Mouse (Mus musculus) granulocyte monocyte progenitor cell, adult 5-6 weeks (primary cell): ENCODE data around the gene H2al2a. TPM values are rescaled to one million over a fixed set of nuclear protein-coding genes. Genes with fewer than 3 reads are reported as not detected.
A peak's percentile ranks its signal among the peaks of the same experiment; 100 is the strongest.

Experiments
- ATAC-seq: replicated peaks from 2 replicates; pipeline ENCODE4 v1.8.0; 2016; ENCODE audit warnings: mild to moderate bottlenecking, moderate TSS enrichment, inconsistent platforms; ENCODE audit not compliant: poor library complexity, severe bottlenecking
- total RNA-seq, 2 experiments: library from RNA; stranded (forward) in 1 of 2; stranded (reverse) in 1 of 2; fragments of 200-712, 200-1000 nt in 1 of 2; fragments of >200 nt in 1 of 2; fragmentation: Nextera tagmentation in 1 of 2; gene quantifications; 2 replicates each; pipeline ENCODE4 v1.2.3; 2014 to 2017

H2al2a gene
- total RNA-seq, 2 experiments from 2014 or later = not detected

DNA sequence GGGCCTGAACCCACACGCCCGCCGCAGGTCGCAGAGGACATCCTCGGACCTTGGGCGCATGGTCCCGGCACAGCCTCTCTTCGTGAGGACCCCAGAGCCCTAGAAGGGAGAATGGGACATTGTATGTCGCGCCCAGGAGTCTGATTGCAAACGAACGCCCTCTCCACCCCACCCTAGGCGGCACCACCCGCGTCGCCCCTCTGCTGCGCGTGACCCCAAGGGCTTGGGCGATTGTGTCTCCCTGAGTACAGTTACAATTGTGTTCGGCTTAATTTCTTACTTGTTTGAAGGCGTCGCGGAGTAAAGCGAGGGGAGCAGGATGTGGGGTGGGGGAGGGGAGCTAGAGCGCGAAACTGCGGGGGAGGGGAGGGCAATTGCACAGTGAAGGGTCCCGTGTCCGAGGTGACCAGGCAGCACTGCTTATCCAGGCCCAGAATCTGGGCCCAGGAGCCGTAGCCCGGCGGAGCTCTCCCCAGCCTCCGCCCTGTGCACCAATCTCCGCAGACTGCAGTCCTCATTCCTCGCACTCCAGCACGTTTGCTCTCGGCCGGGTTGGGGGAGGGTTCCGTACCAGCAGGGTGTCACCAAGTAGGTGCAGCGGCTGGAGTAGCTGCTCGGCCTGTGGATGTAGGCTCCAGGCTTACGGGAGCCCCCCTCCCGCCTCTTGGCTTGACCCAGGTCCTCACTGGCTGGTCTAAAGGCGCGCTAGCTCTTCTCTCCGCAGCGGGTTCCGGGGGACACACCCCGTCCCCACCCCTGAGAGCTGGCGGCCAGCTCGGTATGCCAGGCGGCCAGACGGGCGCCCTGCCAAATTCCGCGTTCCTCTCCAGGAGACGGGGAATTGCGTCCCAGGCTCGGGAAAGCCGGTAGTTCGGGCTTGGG lies 31.6 kb upstream of the H2al2a start:
- peak; percentile 31 for ATAC-seq

DNA sequence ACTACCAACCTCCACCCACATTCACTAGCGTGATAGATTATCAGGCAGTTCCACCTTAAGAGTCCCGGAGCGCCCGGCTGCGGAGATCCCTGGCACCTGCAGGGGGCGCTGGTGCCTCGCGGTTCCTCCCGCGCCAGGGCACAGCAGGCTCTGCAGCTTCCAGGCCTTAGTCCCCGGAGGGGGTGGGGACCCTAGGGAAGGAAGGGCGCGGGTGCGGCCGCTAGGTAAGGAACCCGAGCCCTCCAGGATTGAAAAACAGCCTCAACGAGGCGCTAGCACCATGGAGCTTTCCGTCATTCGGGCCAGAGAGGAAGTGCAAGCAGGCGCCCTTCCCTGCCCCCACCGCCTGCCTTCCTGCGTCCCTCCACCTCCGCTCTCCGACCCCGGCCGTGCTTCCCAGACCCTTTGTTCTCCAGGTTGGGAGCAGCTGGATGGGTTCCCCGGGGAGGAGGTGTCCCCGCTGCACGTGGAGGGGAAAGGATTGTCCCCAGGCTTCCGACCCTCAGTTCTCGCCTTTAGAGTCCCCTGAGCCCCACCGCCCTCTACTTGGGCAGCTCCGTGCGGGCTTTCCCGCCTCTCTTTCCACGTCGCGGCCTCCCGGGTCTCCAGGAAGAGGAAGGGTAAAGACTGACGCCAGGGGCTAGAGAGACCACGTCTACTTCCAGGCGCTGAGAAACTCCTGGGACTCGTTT lies 30.8 kb upstream of the H2al2a start:
- peak; percentile 83 for ATAC-seq

DNA sequence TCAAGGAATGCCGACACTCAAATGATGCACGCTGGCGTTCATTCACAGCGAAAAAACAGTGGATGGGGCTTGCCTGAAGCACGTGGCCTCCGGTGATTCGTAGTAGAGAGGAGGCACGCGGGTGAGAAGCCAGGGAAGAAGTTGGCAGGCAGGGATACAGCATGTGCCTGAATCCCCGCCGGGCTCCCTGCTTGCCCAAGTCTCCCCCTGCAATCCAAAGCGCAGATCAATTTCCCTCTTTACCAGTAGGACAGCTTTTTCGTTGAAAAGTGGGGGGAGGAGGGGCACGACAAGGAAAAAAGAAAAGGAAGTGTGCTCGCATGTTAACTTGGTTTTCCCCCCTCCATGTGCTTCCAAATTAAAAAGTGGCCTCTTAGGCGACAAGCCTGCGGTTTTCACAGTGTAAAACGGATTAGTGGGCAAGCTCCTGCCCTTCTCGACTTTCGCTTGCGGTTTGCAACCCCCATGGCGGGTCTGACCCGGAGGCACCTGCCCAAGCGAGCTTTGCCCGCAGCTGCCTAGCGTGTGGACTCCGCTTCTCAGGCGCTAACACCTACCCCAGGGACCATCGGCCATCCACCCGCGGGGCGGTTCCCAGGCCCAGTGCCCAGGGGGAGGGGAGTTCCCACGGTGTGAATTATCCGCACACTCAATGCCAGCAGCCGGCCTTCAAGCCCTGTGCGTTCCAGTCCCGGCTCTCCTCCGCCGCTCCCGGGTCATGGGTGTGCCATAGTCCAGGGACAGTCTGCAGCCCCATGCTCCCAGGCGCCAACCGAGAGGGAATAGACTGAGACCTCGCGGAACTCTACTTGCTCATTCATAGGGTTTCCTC lies 29.6 kb upstream of the H2al2a start:
- peak; percentile 19 for ATAC-seq

GRCm38 (mm10) chr2:18025781-18026115 lies 29.0 kb upstream of the H2al2a start:
- ATAC-seq = no peak

DNA sequence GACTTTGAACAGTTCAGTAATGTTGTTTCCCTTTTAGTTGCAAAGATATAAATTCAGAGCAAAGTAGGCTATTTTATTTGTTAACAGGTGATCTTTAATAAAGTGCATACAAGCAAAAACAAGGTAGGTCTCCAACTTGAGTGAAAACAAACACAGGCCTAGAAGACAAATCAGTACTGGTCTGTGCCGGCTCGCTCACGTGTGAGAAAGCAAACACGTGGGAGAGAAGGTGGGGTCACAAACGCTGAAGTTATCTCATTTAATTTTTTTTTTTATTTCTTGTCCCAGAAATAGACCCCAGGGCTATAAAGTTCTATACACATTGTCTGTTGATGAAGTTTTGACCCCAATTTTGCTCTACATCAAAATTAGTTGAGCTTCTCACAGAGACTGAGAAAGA lies 28.4 kb upstream of the H2al2a start:
- ATAC-seq = no peak

DNA sequence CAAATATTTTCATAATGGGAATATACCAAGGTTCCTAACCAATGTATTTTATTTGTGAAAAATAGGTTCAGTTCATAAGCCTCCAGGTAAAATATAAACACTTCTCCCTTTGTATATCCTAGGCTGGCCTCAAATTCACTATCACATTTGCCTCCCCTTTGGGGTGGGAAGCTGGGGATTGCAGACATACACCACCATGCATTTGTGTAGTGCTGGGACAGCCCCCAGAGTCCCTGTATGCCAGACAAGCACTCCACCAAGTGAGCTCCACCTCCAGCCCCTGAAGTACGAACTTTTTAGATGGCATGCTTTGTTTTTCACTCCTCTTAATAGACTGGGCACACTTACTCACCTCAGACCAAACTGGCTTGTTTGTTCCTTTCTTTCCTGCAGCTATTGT lies 26.1 kb upstream of the H2al2a start:
- ATAC-seq = no peak

DNA sequence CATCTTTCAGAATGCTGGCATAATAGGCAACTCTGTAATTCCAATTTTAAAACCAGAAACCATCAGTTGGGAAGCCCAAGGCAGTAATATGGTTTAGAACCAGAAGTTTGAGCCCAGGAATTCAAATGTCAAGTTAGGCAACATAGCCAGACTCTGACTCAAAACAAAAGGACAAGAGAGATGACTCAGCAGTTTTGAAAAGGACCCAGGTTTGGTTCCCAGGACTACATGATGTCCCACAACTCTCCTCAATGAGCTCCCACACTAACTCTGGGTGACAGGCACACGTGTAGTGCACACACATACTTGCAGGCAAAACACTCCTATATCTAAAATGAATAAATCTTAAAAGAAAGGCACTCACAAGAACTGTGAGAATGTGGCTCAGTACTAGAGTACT lies 22.4 kb upstream of the H2al2a start:
- ATAC-seq = no peak

- ATAC-seq = no peak
These were observed 20.6 kb upstream of the H2al2a start for GRCm38 (mm10) chr2:18017321-18017720.

DNA sequence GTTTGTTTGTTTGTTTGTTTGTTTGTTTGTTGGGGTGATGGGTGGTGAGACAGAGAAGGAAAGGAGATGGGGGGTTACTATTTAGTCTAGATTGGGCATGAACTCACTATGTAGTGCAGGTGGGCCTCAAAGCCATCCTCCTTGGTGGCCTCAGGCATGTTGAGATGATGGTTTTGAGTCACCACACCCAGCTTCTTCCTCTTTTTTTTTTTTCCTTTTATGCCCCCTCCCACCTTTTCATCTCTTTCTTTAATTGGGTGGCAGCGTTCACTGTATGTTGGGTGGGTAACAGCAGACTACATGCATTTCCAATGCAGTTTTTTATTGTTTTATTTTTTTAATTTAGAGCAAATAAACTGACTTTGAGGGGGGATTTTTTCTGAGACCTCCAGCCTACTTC lies 19.9 kb upstream of the H2al2a start:
- ATAC-seq = no peak

DNA sequence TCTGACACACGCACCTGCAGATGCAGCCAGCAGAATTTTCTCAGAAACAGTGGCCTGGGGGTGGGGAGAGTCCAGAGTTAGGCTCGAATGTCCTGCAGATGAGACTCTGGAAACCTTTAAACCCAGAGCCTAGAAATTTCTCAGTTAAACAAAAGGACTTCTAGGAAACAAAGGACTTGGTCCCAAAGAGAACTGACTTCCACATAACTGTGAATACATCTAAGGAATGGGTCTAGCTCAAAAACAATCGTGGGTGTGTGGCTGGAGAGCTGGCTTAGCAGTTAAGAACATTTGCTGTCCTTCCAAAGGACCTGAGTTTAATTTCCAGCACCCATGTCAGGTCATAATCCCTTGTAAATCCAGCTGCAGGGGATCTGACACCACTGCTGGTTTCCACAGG lies 18.8 kb upstream of the H2al2a start:
- no peak for ATAC-seq

DNA sequence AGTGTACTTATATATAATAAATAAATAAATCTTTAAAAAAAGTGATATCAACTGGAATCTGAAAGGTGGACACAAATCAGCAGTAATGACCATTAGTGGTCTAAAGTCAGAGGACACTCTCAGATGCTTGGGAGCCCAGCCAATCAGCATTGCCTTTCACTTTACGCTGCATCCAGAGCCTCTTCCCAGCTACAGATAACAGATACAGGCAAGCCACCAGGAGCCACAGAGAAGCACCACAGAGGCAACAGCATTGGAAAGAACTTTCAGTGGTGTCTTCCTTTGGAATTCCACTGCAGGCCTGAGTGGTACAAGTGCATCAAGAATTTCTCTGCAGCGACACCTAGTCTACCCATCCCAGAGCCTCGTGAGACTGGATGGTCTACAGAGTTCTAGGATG lies 16.1 kb upstream of the H2al2a start:
- no peak for ATAC-seq

DNA sequence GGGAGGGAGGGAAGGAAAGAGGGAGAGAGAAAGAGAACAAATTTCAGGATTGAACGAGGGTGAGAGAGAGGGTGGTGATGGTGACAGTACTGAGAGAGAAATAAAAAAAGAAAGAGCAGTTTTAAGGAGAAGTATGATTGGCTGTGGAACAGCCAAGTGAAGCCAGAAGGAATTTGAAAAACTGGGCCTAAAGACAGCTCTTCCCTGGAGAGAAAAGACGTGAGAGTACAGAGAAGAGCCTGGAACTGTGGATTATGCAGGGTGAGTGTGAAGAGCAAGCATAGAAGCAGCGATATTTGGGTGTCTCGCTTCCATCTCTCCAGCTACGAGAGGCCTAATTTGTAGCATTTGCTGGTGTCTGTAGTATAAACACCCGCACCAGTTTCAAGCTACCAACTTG lies 14.5 kb upstream of the H2al2a start:
- ATAC-seq = no peak

DNA sequence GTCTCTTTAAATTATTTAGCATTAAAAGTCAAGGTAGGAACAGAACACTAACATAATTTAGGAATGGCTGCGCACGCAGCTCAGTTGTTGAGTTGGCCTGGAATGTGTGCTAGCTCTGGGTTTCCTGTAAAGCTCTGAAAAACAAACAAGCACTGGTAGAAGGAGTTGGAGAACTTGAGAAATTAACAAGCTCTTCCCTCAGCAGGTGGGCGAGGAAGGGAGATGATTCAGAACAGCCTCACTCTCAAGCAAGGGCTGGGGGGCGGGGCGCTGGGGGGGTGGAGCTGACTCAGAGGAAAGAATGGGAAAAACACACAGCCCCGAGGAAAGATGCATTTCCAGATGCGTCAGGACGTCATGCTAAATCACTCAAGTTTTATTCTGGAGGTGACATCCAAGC lies 8.4 kb upstream of the H2al2a start:
- no peak for ATAC-seq

DNA sequence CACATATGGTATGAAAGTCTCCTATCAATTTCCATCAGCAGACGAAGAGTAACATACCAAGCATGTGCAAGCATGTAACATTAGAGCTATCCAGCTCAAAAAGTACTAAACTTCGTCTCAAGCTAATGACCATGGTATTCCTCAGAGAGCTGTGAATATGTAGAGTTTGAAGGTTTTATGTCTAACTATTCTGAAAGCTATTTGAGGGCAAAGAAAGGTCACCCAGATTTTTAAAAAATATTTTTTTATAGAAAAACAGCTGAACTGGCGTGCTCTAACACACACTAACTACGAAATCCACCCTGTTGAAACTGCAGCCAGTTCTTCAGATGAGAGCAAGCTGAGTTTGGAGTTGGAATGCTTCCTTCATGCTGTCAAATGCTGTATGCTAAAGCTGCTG lies 7.5 kb upstream of the H2al2a start:
- ATAC-seq = no peak

GRCm38 (mm10) chr2:18002306-18002705 lies 5.5 kb upstream of the H2al2a start:
- no peak for ATAC-seq

DNA sequence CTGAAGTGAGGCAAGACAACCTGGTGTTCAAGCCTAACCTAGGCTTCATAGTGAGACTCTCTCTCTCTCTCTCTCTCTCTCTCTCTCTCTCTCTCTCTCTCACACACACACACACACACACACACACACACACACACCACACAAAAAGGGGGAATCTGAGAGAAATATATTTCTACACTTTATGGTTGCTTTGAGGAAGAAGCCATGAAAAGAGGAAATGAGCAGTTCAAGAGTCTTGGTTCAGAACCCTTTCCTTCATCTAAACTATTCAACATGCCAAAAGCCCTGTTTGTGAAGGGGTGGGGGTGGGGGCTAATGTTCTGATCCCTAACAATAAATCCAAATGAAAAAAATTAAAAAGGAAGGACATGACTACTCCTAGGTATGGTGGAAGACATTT lies 7.2 kb downstream of the H2al2a start:
- peak; percentile 82 for ATAC-seq

- no peak for ATAC-seq
These were observed 7.6 kb downstream of the H2al2a start for GRCm38 (mm10) chr2:17989115-17989514.

- no peak for ATAC-seq
These were observed 10.1 kb downstream of the H2al2a start for GRCm38 (mm10) chr2:17986694-17987093.

DNA sequence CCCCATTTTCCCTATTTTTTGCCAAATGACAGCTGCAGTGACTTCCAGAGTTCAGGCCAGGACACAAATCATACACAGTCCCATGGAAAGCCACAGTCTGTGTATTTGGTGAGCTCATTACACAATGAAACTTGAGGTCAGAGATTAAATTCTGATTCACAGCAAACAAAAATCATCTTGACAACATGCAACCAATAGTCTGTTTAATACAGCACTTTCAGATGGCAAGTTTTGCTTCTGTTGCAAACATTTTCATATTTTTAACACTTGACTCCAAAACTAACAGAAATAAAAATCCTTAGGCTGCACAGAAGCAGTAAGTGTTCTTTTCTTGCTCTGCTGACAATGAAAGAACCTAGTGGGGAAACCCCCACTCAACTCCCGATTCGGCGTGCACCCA lies 12.0 kb downstream of the H2al2a start:
- ATAC-seq = no peak

DNA sequence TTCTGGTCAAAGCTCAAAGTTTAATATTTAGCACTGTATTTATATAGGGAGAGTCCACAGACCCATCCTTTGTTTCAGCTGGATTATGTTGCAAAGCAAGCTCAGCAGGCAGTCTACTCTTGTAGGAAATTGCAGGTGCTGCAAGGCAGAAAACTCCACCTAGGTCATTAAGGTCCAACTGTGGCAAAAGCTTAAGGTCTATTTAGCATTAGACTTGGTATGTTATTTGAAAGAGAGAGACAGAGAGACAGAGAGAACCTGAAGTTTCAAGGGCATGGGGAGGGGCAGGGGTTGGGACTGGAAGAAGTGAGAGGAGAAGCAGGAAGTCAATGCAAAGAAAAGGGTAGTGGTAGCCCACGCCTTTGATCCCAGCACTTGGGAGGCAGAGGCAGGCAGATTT lies 14.0 kb downstream of the H2al2a start:
- no peak for ATAC-seq

DNA sequence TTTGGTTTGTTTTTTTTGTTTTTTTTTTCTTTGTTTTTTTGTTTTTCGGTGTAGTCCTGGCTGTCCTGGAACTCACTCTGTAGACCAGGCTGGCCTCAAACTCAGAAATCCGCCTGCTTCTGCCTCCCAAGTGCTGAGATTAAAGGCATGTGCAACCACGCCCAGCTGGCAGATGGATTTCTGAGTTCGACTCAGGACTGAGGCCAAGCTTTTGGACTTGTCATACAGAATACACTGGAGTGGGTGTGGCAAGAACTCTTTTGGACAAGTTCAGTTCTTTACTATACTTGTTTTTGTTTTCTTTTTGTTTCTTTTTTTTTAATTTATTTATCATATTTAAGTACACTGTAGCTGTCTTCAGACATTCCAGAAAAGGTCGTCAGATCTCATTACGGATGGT lies 18.1 kb downstream of the H2al2a start:
- no peak for ATAC-seq
